Mouse (Mus musculus): ENCODE data around the gene Cox8c. TPM values are rescaled to one million over a fixed set of nuclear protein-coding genes. Genes with fewer than 3 reads are reported as not detected.

The Cox8c gene
- total RNA-seq, 2 experiments from 2014 or later: not detected

Other genes starting within 250 kb of the Cox8c start
- gene Itpk1, start 194.4 kb upstream of the Cox8c start, total RNA-seq (2015; ENCODE audit: low replicate concordance): 1.2 and 3.3 TPM in 2 replicates
- gene Itpk1, start 194.4 kb upstream of the Cox8c start, total RNA-seq (2017; ENCODE audit: low replicate concordance): 5.3 TPM in 2 replicates
- gene Moap1, start 155.7 kb upstream of the Cox8c start, total RNA-seq (2015; ENCODE audit: low replicate concordance): 0.84 and 2.1 TPM in 2 replicates
- 2.0 and 2.2 TPM in 2 replicates for gene Moap1, start 155.7 kb upstream of the Cox8c start, total RNA-seq (2017; ENCODE audit: low replicate concordance)
- 4.4 and 4.6 TPM in 2 replicates for gene Tmem251, start 155.6 kb upstream of the Cox8c start, total RNA-seq (2015; ENCODE audit: low replicate concordance)
- gene Tmem251, start 155.6 kb upstream of the Cox8c start, total RNA-seq (2017; ENCODE audit: low replicate concordance): 5.5 and 10.3 TPM in 2 replicates
- not detected in 2 replicates for gene Gm28051, start 141.6 kb upstream of the Cox8c start, total RNA-seq (2015; ENCODE audit: low replicate concordance)
- gene Gm28051, start 141.6 kb upstream of the Cox8c start, total RNA-seq (2017; ENCODE audit: low replicate concordance): not detected in 2 replicates
- 5.0 and 9.6 TPM in 2 replicates for gene Gon7, start 141.5 kb upstream of the Cox8c start, total RNA-seq (2015; ENCODE audit: low replicate concordance)
- gene Gon7, start 141.5 kb upstream of the Cox8c start, total RNA-seq (2017; ENCODE audit: low replicate concordance): 2.5 and 13.1 TPM in 2 replicates
- 5.6 and 12.5 TPM in 2 replicates for gene Ubr7, start 141.3 kb upstream of the Cox8c start, total RNA-seq (2015; ENCODE audit: low replicate concordance)
- gene Ubr7, start 141.3 kb upstream of the Cox8c start, total RNA-seq (2017; ENCODE audit: low replicate concordance): 15.2 and 18.3 TPM in 2 replicates
- 5.2 and 6.1 TPM in 2 replicates for gene Gm20604, start 140.6 kb upstream of the Cox8c start, total RNA-seq (2015; ENCODE audit: low replicate concordance)
- gene Gm20604, start 140.6 kb upstream of the Cox8c start, total RNA-seq (2017; ENCODE audit: low replicate concordance): 1.2 and 3.2 TPM in 2 replicates
- gene Btbd7, start 20.8 kb upstream of the Cox8c start, total RNA-seq (2015; ENCODE audit: low replicate concordance): 11.5 and 24.0 TPM in 2 replicates
- gene Btbd7, start 20.8 kb upstream of the Cox8c start, total RNA-seq (2017; ENCODE audit: low replicate concordance): 25.4 and 28.7 TPM in 2 replicates
- gene Unc79, start 49.5 kb downstream of the Cox8c start, total RNA-seq (2015; ENCODE audit: low replicate concordance): not detected in 2 replicates
- 0.09 TPM in 1 of 2 replicates, not detected in the other for gene Unc79, start 49.5 kb downstream of the Cox8c start, total RNA-seq (2017; ENCODE audit: low replicate concordance)

Measured in erythroblast, adult 5-6 weeks (primary cell).